Mouse (Mus musculus): ENCODE data around the gene Zfp46.
A peak's percentile ranks its signal among the peaks of the same experiment; 100 is the strongest.

Zfp46 gene

DNA sequence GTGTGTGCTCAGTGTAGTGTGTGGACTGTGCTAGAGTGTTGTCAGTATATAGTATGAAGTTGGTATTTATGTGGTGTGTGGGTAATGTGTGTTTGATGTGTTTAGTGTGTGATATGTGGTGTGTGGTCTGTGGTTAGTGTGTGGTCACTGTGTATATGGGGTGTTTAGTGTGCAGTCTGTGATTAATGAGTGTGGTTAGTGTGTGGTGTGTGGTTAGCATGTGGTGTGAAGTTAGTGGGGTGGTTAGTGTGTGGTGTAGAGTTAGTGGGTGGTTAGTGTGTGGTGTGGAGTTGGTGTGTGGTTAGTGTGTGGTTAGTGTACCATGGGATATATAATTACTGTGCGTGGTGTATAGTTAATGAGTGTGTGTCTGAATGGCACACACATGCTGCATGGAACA, 15.6 kb upstream of the Zfp46 start:
- DNase-seq, result no peak

DNA sequence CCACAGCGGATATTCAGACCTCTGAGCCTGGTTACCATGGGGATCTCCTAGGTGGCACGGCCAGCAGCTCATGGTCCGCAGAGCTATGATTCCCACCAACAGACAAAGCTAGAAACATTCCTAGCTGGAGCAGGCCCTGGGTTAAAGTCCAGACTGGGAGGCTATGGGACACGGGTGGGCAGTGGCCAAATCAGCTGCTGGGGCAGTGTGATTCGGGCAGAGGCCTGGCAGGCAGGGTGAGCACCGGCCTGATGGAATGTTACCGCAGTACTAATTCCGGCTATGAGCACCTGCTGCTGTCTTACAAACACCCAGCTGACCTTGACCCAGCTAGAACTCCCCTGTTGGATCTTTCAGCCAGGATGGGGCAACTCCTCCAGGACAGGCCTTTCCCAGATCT, 13.8 kb upstream of the Zfp46 start:
- DNase-seq, result no peak

DNA sequence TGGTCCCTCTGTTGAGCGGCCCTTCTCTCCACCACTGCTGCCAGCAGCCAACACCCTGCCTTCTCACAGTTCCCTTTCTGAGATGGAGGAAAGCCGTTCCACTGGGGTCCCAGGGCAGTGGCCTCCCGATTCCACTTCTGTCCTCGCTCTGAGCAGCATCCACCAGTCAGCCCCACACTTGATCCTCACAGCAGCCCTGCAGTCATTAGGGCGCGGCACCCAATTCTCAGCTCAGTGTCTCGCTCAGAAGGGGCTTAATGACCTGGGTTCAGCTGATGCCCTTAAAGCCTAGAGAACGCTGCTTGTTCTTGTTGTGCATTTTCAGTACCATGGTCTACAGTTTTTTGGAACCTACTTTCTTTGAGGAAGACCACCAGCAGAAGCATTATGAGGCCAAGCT, 3.4 kb upstream of the Zfp46 start:
- DNase-seq, result no peak

DNA sequence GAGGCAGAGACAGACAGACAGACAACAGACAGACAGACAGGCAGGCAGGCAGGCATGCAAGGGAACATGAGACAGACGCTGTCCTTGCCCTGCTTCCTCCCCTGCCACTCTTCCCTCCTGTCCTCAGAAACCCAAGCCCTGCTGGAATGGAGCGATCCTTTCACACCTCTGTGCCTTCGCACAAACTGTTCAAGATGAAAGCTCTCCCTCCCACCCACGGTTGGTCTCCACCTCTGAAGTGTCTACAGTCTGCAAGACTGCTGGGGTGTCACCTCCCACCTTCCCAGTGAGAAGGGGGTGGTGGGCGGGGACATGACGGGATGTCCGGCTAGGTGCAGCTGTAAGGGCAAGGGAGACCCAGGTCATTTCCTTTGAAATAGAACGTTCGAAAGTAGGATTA, 2.9 kb upstream of the Zfp46 start:
- no peak for DNase-seq

DNA sequence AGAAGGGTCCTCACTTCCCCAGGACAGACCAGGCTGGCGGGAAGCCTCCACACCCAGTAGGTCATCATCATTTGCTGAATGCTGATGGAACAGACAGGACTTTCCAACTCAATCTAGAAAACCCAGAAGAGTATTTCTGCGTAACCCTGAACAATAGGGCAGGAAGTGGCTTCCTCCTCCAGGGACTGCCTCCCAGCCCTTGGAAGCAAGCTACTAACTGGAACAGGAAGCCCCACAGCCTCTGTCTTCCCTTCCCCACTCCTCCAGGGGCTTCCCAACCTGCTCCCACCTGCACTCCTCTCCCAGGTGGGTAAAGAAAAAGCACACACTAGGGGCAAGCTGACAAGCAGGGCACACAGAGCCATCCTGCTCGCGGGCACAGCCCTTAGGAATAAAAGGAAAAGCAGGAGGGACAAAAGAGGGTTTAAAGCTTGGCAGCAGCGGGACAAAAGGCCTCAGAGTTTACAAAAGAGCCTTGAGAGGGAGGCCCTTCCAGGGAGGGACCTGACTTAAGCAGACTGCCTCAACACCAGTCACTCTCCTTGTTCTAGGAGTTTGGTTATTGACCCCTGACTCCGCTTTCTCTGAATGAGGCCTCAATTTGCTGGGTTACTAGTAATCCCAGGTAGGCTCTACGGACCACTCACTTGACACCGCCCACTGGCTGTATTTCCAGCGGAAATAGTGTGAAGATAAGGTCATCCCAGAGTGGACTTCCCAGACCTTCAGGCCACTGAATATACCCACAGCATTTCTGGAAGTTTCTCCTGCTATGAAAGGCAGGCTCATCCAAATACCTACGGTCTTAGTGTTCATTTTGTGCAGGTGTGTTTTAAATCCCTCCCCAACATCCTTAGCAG, 1.6 kb upstream of the Zfp46 start:
- no peak for DNase-seq

DNA sequence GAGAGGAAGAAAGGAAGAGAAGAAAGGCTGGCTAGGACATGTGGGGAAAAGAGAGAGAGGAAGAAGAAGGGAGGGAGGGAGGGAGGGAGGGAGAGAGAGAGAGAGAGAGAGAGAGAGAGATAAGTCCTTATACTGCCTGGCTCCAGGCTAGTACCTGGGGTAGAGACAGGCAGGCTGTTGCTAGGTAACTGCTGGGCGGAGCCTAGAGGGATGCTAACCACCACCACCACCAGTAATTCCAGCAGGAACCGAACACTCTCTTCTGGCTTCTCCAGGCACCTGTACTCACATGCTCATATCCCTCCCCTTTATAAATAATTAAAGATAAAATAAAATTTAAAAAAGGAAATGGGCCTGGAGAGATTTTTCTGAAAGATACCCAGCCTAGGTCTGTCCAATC, 700 bp upstream of the Zfp46 start:
- no peak for DNase-seq

DNA sequence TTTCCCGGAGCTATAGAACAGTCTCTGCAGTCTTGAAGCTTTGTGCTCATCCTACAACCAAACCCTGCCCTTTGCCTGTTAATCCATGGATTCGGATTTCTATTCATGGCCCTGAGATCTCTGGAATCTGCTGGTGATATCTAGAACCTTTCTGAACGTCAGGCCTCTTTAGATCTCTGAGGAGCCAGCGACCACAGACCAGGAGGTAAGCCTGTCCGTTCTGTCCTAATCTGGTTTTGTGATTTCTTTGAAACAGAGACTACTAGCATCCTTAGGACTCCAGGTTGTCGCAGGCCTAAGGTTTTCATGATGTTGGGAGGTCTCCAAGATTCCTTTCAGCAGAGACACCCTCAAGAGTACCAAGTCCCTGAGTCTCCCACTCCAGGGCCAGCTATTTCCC, 408 bp downstream of the Zfp46 start:
- DNase-seq, result peak; percentile 25

DNA sequence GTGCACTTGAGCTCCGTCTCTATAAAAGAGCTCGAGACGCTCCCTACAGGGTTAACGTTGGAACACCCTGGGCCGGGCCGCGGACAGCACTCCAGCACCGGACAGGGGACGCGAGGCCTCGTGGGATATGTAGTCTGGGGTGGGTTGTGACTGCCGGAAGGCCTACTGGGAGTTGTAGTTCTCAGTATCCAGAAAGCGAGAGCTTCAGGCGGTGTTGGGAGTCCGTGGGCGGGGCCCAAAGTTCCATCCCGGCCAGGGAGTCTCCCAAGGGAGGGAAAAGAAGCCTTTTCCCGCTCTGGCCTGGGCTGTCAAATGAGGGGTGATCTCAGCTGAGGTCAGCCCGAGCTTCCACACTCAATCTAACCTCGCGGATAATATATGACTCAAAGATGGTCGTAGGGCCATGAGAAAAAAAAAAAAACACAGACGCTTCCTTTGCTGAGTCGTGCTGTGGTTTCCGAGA, 896 bp downstream of the Zfp46 start:
- peak; percentile 84 for DNase-seq

DNA sequence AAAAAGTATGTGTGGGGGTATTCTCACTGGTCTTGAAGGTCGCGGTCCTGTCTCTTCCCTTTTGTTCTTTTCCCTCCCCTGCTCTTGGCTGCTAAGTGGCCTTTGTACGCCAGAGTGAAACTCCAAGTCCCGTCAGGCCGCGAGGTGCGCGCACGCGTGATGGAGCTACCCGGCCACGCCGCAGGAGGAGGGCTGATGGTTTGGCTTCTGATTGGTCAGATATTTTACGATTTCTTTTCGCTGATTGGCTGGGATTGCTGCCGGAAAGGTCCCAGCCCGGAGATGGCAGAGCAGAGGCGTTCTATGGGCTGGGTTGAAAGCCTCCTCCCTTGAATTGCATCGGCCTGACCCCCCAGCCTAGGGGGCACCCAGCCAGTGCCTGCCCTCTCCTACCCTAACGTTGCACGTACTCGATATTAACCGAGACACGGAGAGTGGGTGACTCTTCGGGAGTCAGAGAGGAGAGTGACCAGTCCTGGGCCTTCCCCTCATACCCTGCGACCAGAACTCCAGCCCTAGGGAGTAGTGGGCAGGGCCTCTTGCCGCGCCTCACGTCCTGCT, 1.4 kb downstream of the Zfp46 start:
- peak; percentile 93 for DNase-seq

DNA sequence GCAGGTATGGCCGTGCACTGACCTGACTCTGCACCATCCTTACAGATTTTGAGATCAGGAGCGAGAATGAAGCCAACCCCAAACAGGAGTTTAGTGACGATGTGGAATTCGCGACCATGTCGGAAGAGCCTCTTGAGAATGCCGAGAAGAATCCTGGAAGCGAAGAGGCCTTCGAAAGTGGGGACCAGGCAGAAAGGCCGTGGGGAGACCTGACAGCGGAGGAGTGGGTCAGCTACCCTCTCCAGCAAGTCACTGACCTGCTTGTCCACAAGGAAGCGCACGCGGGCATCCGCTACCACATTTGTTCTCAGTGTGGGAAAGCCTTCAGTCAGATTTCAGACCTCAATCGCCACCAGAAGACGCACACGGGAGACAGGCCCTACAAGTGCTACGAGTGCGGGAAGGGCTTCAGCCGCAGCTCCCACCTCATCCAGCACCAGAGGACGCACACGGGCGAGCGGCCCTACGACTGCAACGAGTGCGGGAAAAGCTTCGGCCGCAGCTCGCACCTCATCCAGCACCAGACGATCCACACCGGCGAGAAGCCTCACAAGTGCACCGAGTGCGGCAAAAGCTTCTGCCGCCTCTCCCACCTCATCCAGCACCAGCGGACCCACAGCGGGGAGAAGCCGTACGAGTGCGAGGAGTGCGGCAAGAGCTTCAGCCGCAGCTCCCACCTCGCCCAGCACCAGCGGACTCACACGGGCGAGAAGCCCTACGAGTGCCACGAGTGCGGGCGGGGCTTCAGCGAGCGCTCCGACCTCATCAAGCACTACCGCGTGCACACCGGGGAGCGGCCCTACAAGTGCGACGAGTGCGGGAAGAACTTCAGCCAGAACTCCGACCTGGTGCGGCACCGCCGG, 5.7 kb downstream of the Zfp46 start:
- no peak for DNase-seq

DNA sequence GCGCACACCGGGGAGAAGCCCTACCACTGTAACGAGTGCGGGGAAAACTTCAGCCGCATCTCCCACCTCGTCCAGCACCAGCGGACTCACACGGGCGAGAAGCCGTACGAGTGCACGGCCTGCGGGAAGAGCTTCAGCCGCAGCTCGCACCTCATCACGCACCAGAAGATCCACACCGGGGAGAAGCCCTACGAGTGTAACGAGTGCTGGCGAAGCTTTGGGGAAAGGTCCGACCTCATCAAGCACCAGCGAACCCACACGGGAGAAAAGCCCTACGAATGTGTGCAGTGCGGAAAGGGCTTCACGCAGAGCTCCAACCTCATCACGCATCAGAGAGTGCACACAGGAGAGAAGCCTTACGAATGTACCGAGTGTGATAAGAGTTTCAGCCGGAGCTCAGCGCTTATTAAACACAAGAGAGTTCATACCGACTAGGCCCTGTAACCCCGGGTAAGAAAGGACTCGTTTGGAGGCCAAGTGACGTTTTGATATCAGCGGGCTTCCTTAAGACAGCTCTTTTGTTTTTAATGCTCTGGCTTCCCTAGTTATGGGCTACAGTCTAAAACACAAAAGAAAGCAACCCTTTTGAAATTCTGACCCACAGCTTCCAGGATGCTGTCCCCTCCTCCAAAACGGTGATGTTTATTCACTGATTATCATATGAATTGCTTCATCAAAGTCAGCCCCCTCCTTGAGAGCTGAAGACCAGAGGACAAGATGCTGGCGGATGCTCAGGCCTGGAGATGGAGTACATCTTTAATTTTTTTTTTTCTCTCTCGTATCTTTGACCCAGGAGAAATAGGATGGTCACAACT, 6.5 kb downstream of the Zfp46 start:
- DNase-seq, result no peak

DNA sequence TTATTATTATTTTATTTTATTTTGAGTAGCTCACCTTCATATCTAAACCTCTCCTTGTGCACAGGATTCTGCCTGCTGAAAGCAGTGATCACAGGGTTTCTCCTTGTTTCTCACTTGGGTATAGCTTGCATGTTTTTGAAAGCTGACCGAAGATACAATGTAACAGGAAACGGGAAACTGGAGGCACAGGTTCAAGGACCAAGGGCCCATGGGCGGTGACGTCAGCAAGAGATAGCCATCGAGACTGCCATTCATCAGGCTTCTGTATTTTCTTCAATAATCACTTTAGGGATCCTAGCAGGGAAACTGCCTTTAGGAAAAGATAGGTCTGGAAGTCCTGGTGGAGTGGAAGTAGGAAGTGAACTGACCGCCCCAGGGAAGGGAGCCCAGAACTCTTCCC, 7.2 kb downstream of the Zfp46 start:
- DNase-seq, result no peak

DNA sequence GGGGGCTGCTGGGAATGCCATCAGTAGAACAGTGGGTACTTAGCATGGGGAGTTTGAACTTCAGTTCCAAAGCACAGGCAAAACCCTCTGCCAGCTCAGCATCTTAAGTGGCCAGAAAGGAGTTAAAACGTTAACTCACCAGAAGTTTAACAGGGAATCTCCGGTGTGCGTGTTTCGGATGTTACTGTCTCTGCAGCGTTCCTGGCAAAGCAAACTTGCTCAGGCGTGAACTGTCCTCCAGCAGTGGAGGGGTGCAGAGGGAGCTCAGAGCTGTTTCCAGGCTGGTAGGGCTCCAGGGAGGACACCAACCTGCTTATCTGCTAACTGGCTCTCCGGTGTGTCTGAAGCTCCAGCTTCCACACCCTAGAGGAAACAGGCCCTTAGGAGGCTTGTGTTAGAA, 11.5 kb downstream of the Zfp46 start:
- DNase-seq, result no peak

DNA sequence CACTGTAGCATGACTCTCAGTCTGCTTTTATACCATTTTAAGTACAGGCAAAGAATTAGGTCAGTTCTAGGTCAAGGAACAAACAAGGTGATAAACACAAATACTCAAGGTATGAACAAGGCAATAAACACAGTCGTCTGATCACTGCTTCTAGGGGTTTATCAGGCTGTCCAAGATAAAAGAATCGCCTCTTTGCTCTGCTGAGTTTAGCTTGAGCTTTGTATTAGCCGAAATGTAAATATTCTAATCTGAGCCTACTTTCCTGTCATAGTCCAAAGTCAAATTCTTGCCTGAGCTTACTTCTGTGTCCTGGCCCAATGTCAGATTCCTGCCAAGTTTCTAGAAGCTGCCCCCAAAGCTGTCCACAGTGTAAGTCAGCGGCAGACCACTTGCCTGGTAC, 18.0 kb downstream of the Zfp46 start:
- no peak for DNase-seq

DNA sequence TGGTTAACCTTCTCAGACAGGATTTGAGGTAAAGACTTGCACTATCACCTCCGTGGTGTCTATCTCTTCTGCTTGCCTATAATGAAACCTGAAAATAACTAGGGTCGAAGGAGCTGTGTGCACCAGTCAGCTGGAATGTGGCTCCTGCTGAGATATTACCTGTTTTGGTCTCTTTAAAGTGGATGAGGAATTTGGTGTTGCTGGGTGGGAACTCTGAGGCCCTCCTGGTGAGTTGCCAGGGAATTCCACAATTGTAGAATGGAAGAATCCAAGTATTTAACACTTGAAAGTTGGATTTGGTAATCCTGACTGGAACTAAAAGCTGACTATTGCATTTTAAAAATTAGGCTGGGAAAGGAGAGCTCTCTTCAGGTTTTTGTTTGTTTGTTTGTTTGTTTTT, 19.7 kb downstream of the Zfp46 start:
- DNase-seq, result no peak

DNA sequence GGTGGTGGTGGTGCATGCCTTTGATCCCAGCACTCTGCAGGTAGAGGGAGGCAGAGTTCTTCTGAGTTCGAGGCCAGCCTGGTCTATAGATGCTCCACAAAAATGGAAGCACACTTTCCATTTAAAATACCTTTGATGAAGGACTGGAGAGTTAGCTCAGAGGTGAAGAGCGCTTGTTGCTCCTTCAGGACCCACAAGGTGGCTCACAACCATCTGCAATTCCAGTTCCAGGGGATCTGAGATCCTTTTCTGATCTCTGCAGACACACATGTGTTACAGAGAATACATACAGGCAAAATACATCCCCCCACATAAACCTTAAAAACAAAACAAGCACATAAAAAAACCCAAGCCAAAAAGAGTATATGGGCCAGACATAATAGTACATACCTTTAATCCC, 23.9 kb downstream of the Zfp46 start:
- no peak for DNase-seq

DNA sequence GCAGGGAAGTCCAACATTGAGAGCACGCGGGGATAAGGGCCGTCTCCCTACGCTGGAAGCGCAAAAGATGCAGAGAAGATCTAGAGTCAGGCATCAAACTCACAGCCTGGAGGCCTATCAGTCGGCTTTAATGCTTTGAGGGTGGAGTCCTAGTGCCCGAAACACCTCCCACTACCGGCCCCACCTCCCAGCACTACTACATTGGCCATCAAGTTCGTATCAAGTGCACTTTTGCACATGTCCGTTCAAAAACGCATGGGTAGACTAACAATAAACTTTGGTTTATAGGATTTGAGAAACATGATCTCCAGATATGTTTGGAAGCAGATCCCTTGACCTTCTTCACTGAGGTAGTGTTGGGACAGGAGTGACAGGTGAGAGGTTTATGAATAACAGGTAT, 25.3 kb downstream of the Zfp46 start:
- peak; percentile 9 for DNase-seq

DNA sequence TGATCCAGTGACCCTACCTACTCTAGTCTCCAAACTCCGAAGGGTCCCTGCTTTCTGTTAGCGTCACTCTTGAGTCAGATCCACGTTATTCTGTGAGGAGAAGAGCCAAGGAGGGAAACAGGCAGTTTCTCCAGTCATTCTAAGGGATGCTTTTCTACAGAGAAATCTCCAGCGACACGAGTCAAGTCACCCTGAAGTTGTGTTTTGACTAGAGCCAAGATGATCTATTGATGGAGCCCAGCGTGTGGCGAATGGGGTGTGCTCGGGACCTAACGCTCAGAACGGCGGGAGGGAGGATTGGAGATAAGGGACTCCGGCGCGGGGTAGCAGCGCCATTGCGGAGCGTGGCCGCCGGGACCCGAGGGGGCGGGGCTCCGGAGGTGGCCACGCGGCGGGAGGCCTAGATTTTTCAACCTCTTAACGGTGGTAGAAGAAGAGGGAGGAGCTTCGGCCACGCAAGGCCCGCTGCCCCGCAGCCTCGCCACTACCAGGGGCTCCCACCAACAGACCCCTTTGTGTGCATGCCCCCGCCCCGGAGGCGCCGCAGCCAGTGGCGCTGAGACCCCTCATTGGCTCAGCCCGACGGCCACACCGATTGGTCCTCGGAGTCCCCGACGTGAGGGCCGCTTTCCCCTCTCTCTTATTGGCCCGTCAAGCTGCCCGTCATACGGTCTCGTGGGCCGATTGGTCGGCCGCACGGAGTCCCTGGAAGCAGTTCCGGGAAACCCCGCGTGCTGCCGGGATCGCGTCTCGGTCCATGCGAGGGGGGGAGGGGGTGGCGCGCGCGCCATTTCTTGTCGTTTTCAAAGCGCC, 26.0 kb downstream of the Zfp46 start, which contains the start of gene Hnrnpr:
Gene Hnrnpr, plus strand, starts transcription at position 714 of the 813 bp plus-strand sequence.
- DNase-seq, result peak; percentile 100

DNA sequence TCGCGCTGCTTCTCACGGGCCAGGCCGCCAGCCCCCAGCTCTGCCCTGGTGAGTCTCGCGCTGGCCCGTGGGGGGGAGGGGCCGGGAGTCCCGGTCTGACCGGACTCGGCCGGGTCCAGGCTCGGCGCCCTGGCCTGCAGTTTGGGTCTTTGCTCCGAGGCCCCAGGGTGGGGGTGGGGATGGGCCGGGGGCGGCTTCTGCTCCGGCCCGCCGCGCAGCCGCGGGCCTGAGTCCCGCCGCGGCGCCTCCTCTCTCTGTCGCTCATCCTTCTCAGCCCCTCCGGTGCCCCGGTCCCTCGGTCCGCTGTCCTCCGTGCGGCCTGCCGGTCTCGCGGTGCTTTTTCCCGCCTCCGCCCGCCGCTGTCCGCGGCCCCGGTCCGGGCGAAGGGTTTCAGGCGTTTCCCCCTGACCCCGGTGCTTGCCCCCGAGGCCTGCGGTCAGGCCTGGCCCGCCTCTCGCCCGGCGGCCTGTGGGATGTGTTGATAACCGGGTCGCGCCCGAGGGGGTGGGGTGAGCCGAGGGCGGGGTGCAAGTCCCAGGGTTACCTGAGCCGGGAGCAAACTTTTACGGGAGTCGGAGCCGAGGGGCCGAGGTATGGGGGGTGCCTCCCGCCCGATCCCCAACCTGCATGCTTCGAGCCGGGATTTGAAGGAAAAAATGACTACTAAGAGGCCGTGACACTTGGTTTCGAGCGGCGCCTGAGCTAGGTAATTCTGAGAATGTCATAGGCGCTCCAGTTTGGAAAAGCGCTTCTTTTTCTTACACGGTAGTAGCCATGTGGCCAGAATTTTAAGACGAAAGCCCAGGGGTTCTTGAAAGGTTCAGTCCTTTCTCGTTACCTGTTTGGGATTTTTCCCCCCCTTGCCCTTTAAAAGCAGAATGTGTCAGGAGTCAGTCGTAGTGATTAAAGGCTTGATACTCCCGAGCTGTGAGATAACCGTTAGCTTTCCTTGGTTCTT, 26.8 kb downstream of the Zfp46 start:
- peak; percentile 40 for DNase-seq

DNA sequence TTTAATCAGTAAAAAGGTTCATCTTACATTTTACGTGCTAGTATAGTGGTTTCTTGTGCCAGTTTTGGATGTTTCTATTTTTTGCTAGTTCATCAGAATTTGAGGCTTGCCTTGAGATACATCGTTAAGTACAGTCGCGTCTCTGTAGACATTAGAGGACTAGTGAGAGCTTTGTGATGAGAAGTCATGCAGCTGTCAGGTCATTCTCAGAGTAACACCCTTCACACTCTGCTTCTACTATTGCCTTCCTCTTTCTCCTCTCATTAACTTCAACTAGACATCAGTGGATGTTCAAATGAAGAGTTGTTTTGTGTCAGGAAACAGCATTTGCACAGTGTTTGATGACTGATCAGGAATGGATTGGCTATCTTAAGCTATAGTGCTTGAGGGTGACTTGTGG, 28.1 kb downstream of the Zfp46 start:
- DNase-seq, result no peak

DNA sequence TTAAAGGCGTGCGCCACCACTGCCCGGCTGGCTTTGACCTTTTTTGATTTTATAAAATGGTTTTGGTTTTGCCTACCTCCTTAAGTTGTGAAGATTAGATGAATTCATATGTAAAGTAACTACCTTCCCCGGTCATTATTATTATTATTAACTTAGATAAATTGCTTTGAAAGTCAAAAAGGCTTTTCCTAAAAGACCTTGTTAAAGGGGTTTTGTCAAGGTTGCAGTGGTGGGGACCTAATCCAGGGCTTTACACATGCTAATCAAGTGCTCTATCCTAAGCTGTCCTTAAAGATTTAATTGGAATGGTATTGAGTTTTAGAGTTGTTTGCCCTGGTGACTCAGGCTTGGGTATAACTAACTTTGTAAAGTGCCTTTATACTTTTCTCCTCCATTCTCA, 33.2 kb downstream of the Zfp46 start:
- no peak for DNase-seq

All from right cerebral cortex, postnatal 4 days (tissue).